Mouse (Mus musculus): ENCODE data around the gene Setd1a.

GRCm38 (mm10) chr7:127817776-127818175 is 41.3 kb downstream of the Setd1a start:
- TF ChIP-seq MAX (IDR thresholded peaks at IDR 0.05) (no peak), CTCF (IDR thresholded peaks at IDR 0.05; ENCODE audit: control insufficient read depth, insufficient read depth, insufficient read length) (no peak), MYOG (IDR thresholded peaks at IDR 0.05; ENCODE audit: control insufficient read depth, extremely low read depth, insufficient read length) (no peak), MYOD1 (IDR thresholded peaks at IDR 0.05; ENCODE audit: control insufficient read depth, insufficient read length, low read depth) (no peak), USF1 (IDR thresholded peaks at IDR 0.05; ENCODE audit: low read depth) (no peak)
